Mouse (Mus musculus) lung, postnatal 14 days (tissue): ENCODE measurements around the gene Zbtb11.
"Not testable (repeated sequence)": the region's sequence is repeated elsewhere in the genome, so short reads cannot be mapped to it uniquely, and the experiment has no call there.

Experiments
- DNase-seq: peaks from one replicate; pipeline ENCODE4 v3.0.0; 2021

The Zbtb11 gene

DNA sequence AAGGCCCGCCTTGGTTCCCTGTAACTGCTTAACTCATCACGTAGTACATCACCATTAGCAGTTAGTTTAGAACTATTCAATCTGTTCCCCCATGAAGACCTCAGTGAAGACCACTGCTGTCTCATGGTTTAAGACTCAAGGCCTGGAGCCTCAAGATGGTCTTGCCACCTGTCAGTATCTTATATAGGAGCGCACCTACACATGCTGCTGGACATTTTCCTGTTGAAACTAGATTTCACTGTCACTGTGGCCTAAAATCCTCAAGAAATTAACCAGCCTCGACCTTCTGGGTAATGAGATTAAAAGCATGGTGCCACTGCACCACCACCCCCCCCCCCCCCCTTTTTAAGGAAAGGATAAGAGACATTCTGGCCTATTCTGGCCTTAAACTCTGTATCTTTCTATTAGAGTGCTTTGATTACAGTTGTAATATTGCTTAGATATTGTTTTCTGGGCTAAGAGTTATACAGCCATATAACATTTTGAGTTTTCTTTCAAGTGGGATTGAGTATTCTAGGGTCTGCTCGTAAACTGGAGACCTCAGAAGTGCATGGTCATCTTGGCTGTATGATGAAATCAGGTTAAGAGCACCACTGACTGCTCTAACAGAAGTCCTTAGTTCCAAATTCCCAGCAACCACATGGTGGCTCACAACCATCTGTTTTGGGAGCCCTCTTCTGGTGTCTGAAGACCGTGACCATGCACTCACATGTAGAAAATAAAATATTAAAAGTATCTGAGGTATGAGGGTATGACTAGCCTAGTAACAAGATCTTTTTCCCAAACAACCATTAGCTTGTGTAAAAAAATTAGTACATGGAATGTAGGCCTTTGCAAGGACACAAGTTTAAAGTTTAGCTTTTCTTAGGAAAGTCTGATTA, 1.7 kb upstream of the Zbtb11 start:
- no peak for DNase-seq

DNA sequence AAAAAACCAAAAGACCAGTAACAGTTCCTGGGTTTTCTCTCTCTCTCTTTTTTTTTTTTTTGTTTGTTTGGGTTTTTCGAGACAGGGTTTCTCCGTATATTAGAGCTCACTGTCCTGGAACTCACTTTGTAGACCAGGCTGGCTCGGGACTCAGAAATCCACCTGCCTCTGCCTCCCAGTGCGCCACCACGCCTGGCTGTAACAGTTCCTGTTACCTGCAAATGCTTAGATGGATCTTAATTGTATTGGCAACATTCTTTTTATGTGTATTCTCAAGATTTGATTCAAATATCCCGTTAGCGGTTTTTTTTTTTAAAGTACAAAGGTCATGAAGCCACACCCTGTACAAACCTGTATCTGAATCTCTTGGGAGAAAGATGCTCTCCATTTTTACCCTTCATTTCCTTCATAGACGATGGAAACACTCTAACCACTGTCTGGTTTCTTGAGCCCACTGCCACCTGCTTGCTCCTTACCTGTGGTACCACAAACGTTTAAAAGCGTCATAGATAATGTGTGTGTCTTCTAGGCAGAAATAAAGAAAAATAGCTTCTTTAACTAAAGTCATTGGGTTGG, 969 bp upstream of the Zbtb11 start:
- DNase-seq: no peak

DNA sequence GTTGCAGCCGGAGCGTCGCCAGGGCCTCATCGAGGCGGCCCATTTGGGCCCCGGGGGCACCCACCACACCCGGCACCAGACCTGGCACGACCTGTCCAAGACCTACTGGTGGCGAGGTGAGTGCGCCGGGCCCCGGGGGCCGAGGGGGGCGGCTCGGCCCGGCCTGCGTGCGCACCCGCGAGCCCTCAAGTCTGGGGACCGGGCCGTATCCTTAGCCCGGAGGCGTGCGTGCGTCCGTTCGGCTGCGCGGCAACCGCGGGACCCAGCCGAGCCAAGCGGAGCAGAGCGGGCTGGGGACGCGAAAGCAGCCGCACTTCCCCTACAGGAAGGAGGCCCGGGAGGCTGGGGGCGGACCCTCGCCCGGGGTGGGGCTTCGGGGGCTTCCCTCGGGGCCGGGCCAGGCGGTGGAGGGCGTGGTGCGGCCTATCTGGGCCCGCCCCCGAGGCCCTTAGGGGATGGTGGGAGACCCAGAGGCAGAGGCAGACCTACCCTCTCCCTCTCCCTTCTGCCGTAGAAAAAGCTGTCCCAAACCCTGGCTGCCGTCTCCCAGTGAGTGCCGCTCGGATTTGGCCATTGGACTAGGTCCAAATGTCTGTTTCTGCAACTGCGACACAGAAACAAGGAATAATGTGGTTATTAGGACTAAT, 696 bp downstream of the Zbtb11 start:
- DNase-seq: peak; percentile 93

DNA sequence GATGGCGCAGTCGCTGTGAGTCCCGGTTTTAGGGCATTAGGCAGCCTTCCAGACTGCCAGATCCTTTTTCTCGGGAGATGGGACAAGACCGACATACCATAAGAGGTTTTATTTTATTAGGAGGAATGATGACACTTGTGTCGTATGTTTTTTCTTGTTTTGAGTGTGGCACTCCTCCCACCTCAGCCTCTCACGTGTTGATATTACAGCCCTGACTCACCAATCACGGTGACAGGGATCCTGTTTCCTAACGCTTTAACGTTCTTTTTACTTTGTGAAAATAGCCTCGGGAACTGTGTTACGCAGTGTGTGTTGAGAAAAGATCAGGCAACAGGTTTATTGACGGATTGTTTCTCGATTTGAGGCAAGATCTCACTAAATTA, 1.2 kb downstream of the Zbtb11 start:
- peak; percentile 32 for DNase-seq

DNA sequence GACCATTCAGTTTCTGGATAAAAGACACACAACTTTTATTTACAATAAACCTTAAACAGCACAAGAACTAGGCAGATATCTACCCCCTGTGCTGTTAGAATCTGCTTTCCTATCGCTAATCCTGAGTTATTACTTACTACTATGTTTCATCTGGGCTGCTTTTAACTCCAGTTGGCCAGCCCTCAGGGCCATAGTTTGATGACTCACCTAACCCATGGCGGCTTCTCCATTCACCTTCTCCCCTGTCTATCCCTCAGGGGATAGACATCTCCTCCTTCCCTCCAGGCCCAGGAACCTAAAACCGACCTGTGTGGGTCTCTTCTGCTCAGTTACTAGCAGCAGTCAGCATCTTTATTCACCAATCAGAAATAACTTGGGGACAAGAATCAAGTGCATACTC, 12.3 kb downstream of the Zbtb11 start:
- DNase-seq: no peak

DNA sequence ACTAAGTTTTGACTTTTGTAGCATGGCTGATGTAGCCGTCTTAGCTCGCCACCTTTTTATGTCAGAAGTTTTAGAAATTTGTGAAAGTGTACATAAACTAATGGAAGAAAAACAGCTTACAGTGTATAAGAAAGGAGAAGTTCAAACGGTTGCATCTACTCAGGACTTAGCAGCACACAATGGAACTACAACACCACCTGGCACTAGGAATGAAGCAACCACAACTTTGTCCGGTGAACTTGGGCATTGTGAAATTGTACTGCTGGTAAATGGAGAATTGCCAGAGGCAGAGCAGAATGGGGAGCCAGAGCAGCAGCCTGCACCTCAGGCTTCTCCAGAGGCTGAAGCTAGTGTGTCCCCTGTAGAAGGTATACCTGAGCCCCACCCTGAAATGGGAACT, 16.6 kb downstream of the Zbtb11 start:
- DNase-seq: no peak

DNA sequence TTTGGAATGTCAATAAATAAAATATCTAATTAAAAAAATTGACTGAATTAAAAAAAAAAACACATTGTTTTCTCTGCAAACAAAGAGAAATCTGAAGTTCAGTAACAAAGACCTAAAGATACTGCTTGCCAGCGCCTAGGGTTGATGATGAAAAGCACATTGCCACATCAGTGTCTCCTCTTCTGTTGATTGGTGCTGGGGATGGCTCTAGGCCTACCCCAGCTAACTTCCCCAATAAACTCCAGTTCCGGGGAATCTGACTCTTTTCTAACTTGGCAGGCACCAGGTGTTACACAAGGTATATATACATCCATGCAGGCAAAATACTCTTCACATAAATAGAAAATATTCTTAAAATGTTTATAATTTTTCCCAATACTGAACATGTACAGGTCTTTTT, 20.6 kb downstream of the Zbtb11 start:
- DNase-seq: no peak

DNA sequence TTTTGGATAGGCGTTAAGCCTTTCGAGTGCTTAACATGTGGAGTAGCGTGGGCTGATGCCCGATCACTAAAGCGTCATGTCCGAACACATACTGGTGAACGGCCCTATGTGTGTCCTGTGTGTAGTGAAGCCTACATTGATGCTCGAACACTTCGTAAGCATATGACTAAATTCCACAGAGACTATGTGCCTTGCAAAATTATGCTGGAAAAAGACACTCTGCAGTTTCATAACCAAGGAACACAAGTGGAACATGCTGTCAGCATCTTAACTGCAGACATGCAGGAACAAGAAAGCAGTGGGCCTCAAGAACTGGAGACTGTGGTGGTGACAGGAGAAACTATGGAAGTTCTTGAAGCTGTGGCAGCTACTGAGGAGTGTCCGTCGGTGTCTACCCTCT, 33.1 kb downstream of the Zbtb11 start:
- no peak for DNase-seq

DNA sequence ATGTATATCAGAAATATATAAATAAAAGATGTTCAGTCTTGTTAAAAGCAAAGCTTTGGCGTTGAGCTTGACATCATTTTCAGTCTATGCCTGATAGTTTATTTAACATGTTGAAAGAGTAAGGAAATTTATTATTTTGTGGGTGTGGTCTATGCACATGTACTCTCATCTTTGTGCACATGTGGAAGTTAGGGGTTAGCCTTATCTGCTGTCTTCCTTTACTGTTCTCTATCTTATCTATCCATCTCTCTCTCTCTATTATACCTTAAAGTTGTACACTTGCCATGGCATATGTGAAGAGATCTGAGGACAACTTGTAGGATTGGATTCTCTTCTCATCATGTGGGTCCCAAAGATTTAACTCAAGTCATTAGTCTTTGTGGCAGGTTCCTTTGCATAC, 35.2 kb downstream of the Zbtb11 start:
- no peak for DNase-seq

DNA sequence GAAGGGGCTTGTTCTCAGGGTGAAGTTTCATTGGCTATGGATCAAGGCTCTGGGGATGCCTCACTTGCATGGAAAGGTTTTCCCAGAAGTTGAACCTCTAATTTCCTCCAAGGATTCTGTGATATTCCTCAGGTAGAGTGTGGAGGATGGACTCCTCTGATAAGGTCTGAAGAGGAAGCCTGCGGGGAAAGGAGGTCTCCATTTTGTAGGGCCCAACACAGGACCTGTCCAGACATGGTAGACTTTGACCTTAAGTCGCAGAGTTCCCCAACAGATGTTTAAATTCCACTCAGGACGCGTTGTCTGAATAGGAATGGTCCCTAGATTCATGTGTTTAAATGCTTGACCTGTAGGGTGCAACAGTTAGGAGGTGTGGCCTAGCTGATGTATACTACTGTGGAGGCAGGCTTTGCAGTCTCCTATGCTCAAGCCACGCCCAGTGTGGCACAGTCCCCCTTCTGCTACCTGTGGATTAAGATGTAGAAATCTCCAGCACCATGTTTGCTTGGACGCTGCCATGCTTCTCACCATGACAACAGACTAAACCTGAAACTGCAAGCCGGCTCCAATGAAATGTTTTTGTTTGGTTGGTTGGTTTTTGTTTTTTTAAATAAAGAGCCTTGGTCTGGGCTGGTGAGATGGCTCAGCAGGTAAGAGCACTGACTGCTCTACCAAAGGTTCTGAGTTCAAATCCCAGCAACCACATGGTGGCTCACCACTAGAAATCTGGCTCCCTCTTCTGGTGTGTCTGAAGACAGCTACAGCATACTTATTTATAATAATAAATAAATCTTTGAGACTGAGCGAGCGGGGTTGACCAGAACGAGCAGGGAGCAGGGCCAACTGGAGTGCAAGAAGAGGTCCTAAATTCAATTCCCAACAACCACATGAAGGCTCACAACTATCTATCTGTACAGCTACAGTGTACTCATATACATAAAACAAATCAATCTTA, 39.4 kb downstream of the Zbtb11 start:
- no peak for DNase-seq

DNA sequence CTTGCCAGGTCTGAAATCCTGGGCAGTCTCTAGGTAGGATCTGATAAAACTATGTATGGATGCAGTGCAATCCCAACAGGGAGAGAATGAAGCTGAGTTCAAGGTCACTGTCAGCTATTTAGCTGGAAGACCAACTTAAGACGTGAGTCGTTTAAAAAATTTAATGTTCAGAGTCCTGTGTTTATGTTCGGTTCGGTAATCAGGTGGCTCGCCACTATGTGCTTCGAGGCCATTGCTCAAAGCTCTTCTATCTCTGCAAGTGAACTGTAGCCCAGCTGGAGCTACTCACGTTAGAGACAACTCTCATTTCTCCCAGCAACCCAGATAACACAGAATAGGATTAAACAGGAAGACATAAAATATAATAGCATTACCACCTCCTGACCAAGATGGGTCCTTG, 40.4 kb downstream of the Zbtb11 start:
- DNase-seq: no peak

DNA sequence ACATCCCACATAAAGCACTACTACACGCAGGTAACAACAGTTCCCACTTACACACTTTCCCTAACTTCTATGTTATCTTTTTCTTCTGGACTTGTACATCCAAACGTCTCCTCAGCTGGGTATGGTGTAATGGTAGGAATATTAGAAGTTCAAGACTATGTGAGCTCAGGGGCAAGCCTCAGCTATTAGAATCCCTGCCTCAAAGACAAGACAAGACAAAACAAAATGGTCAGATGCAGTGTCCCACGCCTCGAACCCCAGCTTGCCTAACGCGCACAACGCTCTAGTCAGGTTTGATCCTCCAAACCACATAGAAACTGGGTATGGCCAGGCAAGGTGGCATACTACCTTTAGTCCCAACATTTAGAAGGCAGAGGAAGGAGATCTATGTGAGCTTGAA, 46.0 kb downstream of the Zbtb11 start:
- DNase-seq: no peak

DNA sequence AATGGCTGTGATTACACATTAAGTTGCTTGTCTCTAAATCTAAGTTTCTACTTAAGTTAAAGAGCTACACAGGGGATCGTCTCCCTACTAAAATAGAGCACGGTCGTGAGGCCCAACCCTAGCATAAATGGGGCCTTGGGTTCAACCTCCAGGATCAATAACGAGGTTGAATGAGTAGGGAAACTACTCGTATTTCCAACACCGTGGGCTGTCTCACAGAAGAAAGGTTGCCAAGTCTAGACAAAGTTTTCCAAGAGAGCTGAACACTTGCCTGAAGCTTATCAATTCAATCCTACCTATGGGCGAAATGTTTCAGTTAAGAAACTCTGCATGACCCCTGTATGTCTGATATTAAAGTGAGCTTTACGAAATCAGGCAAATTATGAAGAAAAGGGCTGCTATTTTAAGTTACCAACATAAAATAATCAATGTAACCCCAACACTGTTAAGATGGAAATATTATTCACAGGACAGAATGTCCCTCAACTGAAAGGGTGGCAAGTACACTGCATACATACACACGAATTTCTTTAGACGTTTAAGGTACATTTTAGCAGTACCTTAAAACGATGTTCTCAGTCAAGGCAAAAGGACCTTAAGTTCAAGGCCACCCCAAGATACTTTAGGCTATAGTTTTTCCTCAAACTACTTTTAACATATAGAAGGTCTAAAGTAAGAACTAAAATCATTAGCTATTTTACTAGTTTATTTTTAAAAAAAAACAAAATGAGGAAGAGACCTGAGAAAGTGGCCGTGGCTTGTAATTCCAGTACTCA, 54.4 kb downstream of the Zbtb11 start:
- no peak for DNase-seq

DNA sequence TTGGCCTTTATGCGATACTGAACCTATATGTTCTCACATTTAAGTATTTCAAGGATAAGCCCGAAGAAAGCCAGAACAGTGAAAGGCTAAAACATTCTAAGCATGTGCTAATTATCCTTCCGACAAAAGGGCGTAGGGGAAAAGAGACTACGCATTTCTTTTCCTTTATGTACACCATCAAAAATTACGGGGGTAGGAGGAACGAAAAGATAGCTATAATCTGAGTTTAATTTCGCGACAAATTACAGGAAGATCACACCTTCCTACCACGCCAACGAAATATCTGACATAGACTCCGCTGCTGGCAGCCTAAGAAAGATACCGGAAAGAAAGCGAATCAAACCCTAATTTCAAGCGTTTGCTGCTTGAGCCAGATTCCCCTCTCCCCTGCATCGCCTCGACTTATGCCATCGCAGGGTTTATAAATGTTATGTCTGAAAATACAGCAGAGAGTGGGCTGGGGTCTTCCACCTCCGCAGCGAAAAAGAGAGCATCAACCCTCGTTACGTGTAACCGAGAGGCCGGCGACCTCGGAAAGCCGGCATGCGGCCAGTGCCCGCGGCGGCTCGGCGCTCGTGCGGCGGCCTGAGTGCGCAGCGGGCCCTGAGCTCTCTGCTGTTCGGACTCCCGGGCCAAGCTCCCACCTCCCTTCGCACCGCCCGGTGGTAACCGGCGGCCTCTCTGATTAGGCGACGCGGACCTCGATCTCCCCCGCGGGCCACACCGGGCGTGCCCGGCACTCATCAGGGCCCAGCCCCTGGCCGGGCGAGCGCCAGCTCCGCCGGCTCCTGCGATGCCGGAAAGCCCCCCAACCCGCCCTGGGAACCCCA, 55.3 kb downstream of the Zbtb11 start:
- DNase-seq: peak; percentile 61

DNA sequence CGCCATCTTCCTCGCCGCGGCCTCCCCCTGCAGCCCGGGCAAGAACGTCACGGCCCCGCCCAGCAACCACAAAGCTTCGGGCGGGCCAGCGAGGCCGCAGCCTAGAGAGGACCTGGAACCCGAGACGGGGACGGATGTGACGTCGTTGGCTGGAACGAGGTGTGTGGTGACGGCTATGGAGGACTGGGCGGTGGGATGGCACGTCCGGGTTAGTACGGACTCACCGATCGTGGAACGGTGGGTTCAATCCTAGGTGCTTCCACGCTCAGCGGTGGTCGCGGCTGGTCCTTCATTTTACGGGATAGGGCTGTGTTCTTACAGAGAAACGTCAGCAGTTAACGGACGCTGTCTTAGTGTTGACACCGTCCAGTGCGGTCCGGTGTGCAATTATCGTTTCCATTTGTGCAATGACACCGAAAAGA, 56.0 kb downstream of the Zbtb11 start, which contains the start of gene Pcnp:
TSS of gene Pcnp (minus strand) at position 79 of the 422 bp plus-strand sequence.
- peak; percentile 99 for DNase-seq

DNA sequence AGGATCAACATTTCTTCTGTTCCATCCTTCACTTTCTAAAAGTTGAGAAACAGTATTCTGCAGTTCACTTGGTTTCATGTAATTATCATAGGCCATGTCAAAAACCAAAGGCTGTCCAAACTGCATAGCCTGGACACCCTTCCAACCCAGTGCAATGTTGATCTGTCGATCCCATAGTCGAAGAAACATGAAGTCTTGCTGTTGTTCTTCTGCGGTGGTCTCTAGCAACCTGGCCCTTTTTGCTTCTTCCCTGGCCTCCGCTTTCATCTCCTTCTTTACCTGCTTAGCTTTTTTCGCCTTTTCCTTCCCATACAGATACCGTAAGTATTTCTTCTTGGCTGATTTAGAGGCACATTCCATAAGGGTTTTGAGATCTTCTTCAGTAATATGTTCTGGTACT, 60.9 kb downstream of the Zbtb11 start:
- DNase-seq: no peak

DNA sequence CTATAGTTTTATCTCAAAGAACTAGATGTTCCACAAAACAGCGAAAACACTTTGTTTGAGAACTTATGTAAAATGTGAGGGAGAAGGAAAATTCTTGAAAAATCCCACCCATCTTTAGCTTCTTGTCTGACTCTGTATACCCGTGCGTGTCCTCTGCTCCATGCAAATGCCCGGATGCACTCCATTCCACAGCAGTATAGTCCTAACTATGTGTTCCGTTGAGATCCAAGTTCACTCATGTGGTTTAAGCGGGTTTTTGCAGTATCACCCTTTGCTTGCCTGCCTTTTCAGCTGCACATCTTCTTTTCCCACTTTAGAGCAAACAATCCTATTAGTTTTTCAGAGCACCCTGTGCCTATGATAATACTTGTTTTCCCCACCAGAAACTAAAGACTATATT, 62.8 kb downstream of the Zbtb11 start:
- DNase-seq: no peak

DNA sequence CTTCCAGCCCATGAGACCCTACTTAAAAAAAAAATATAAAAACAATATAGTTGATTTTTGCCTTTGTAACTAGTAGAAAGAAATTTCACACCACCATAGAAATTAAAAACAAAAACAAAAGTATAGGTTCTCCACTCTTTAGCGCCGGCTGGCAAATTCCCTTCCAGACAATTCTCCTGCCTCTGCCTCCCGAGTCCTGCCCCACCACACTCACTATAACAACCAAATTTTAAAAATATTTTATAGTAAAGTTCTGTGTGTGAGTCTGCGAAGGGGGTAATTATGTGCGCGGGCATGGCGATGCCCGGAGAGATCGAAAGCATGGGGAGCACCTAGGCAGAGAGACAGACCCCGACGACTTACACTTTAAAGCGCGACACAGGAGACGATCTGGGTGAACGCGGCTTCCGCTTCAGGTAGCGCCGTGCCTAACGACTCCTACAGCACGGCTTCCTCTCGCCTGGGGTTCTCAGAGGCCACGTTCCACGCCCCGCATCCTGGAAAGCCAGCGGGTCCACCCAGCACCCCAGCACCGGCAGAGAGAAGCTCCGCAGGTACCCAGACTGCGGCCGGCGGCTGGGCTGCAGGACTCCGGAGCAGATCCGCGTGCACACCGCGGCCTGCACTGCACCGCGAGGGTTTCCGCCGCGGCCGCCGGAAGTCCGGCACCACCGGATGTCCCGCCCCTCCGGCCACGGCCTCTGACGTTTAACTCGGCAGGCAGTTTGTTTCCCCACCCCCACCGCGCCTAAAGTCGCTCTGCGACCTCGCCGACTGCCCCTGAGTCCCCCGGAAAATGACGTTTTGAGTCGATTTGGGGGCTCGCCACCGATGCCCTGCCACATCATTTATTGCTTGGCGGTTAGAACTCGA, 63.7 kb downstream of the Zbtb11 start, which contains the start of gene Trmt10c:
TSS of gene Trmt10c (minus strand) at position 682 of the 873 bp plus-strand sequence.
- DNase-seq: peak; percentile 95

DNA sequence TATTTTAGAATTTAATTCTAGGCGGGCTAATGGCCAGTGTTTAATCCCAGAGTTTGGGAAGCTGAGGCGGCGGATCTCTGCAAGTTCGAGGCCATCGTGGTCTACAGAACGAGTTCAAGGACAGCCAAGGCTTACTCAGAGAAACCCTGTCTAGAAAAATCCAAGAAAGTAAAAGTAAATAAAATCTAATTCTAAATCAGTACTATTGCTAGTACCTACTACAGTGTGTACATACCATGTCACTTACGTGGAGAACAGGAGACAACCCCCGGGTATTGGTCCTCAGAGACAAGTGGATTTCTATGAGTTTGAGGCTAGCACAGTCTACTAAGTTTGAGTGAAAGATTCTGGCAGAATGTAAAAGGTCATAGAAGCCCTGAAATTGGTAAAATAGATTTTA, 64.4 kb downstream of the Zbtb11 start:
- DNase-seq: no peak

DNA sequence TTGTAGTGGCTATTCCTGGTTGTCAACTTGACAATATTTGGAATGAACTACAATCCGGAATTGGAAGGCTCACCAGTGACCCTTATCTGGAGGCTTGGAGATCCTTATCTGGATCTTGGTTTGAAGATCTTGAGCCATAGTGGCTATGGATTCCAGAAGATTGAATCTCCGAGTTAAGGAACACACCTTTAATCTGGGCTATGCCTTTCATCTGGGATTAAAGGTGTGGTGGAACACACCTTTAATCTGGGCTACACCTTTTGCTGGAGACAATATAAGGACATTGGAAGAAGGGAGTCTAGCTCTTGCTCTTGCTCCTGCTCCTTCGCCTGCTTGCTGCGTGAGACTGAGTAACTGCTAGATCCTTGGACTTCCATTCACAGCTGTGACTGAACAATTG, 74.4 kb downstream of the Zbtb11 start, which contains the start of gene Senp7:
TSS of gene Senp7 (plus strand) at position 301 of the 400 bp plus-strand sequence.
- DNase-seq: not testable (repeated sequence)
